Mouse (Mus musculus) spleen, adult 18-20 months (tissue): ENCODE measurements around the gene Atg2b.

Experiments
- DNase-seq, 2 experiments: peaks; one replicate each; pipeline ENCODE4 v3.0.0; 2022; ENCODE audit warnings: mixed read lengths in 2 of 2

The Atg2b gene

DNA sequence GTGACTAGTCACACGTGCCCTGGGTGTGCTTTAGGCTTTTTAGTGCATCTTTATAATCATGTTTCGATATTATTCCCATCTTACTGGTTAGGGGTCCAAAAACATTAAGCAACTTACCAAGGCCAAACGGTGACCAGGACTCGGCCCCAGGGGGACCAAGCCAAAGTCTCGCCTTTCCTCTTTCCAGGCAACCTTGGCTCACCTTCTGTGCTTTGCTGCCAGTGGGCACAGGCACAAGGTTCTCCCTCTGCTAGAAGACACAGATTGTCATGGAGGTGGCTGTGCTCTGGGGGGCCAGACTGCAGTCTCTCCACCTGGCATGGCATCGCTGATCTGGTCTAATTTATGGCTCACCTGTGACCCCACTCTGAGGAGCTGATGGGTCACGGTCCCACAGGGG lies 94.2 kb downstream of the Atg2b start:
- DNase-seq = no peak

DNA sequence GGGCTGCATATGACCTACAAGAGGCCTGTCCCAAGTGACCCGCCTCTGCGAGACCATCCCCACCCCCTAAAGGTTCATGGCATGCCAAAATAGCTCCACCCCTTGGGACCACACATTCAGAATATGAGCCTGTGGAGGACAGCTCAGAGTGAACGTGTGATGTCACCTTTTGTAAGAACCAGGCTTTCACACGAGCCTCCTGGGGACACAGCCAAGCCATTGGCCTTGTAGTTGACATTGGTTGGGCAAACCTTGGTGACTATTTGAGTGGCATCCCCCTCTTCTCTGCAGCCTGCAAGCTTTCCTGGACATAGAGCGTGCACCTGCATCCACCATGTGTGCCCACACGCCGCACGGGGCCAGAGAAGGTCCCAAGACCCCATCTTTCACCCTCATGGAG lies 97.5 kb downstream of the Atg2b start:
- no peak for DNase-seq

DNA sequence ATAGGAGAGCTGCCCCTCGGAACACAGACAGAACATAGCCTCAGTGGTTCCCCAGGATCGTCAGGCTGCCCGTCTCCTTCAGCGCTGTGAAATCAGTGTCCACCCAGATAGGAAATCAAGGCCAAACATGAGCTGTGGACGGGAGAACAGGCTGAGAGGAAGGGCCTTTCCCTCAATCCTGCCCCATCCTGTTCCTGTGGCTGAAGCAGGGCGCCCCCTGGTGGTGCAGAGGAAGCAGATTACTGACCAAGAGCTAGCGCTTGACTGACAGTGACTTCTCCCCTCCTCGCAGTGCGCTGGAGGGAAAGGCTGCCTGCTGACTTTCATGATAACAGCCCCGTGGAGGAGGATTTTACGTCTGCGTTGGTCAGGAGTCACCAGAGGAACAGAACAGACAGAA lies 100.2 kb downstream of the Atg2b start:
- peak in 1 of 2 experiments; percentile 38 for DNase-seq

DNA sequence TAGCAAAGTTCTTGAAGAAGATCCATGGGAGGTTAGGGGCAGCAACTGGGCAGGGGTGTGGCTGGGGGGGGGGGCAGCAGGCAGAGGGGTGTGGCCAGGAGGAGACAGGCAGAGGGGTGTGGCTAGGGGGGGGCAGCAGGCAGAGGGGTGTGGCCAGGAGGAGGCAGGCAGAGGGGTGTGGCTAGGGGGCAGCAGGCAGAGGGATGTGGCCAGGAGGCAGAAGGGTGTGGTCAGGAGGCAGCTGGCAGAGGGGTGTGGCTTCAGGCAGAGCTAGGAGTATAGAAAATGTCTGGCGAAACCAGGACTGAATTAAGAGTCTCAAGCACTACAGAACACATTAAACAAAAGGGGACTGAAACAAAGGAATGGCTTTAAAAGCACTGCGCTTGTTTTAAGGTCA lies 101.5 kb downstream of the Atg2b start:
- no peak for DNase-seq

DNA sequence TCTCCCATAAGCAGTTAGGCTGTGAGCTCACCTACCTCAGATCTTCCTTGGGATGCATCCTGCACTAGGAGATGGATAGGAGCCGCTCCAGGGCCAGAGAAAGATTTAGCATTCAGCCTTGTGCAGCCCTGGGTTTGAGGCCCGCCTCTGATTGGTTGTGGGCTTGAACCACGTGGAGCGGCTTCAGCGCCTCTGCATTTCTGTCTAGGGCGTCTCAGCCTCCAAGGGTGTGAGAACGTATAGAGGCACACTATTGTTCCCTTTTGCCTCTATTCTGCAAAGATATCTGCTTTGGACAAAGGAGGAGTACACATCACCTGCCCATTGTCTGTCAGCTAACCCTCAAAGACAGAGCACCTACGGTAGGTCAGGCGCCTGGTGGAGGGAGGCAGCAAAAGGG lies 102.5 kb downstream of the Atg2b start:
- no peak for DNase-seq

DNA sequence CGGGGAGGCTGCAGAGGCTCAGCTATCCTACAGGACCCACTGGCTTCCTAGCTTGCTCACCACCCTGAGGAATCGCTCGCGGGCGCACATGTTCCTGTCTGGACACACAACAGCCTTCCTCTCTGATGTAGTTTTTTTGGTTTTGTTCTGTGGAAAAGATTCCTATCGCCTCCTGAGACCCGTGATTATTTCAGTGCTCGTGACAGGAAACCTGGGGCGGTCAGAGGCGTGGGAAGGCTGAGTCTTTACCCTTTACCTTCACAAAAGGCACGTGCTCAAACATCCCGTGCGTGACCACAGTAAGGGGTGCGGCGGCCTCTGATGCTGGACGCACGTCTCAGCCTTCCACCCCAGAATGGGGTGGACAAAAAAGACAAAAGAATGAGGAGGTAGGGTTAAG lies 104.5 kb downstream of the Atg2b start:
- DNase-seq = no peak

DNA sequence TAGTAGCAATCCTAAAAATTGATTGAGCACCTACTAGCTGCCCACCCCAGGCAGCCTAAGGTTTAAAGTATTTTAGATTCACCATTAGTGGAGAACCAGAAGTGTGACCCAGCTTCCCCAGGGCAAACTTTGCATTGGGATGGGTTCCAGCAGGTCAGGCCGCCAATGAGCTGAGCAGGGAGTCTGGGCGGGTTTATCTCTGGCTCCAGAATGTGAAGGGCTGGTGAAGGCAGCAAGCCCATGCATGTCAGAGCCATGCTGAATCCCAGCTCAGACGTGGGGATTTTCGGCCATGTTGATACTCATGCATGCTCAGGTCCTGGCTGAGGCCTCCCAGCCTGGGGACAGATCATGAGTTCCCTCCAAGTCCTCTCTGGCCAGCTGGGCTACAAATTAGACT lies 110.7 kb downstream of the Atg2b start:
- DNase-seq = no peak

DNA sequence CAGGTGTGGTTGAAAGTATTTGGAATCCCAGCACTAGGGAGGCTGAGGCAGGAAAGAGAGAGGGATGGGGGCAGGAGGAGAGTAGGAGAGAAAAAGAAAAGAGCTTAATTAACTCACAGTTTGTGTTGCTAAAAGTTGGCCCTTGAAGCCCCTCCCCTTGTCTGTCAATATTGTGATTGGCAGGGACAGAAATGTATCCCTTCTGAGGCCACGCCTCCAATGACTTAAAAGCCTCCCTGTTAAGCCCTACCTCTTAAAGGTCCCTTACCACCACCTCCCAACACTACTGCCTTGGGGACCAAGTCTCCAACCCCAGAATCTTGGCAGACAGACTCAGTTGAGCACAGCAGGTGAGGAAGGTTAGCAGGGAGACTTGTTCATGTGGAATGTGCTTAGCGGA lies 112.4 kb downstream of the Atg2b start:
- DNase-seq = no peak

DNA sequence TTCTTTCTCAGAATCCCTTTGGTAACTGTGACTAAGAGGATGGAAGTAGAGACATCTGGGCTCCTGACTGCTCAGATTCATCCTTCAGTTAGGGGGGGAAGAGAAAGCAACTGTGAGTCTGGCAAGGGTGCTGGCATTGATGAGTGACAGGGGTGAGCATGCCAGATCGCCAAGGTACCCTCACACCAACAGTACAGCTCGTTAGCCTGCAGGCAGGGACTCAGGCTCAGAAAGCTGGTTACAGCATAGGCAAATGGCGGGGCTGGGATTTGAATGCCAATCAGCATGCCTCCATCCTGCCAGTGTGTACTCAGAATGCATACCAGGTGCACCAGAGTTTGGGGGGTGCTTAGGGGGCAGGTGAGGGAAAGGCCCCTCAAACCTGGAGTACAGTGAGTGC lies 113.1 kb downstream of the Atg2b start:
- no peak for DNase-seq
